Mouse (Mus musculus) liver, postnatal 0 days (tissue): ENCODE measurements around the gene Clic4.

ENCODE experiments used
- CTCF ChIP-seq: sonication (generic); IDR thresholded peaks from 2 replicates; pipeline ENCODE4 v1.5.1; 2016; ENCODE audit warnings: antibody characterized with exemption, low read depth
- EP300 ChIP-seq: IDR thresholded peaks from 2 replicates; pipeline ENCODE4 v1.6.1; 2016; ENCODE audit warnings: antibody characterized with exemption, low read depth, mild to moderate bottlenecking

GRCm38 (mm10) chr4:135271419-135271828 lies 1.2 kb downstream of the Clic4 start:
- TF ChIP-seq CTCF: no peak
- no peak for TF ChIP-seq EP300
